Mouse (Mus musculus) v-Abl transformed pro-B cells (cell line): ENCODE measurements around the gene Fam124a.
"Not testable (repeated sequence)": the region's sequence is repeated elsewhere in the genome, so short reads cannot be mapped to it uniquely, and the experiment has no call there.

Source experiments
- in situ Hi-C, 2 experiments: fragments of 400-800 bp; cut with MboI; formaldehyde crosslinking; loops; one replicate each; pipeline ENCODE4 v1.15.1; 2025; ENCODE audit not compliant: unreplicated experiment in 2 of 2

Fam124a gene

DNA sequence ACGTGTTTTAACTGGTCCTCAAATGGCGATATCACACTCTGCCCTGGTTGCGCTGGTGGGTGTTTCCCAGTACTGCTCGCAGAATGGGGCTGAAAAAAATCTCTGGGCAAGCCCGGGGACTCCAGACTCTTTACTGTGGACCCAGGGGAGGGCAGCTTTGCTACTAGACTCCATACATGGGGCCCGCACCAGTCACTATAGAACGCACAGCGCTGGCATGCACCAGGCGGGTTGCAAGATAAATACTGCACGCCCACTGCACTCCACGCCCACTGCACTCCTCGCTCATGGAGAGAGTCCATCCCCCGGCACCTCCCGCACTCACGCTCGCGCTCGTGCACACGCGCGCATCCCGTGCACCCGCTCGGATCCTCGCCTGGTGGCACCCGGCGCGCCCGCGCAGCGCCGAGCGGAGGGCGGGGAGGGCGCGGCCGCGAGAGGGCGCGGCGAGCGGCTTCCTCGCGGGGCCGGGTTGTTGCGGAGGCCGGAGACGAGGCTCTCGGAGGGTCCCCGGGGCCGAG, at the start of gene Fam124a:
Gene Fam124a, plus strand, starts transcription at position 429 of the 521 bp plus-strand sequence.
- in situ Hi-C loops = no loop called here

- in situ Hi-C loops = loop anchor here (25.0 kb wide), 2 partner anchors 281 to 306 kb away; no protein-coding TSS in a partner anchor
Observed at GRCm38 (mm10) chr14:62506261-62506660, 49.3 kb upstream of the Fam124a start.

GRCm38 (mm10) chr14:62509350-62509749, 46.2 kb upstream of the Fam124a start:
- in situ Hi-C loops = loop anchor here (25.0 kb wide), 2 partner anchors 278 to 303 kb away; no protein-coding TSS in a partner anchor

- in situ Hi-C loops = loop anchor here (25.0 kb wide), 2 partner anchors 274 to 299 kb away; no protein-coding TSS in a partner anchor
Observed at GRCm38 (mm10) chr14:62512845-62513244, 42.7 kb upstream of the Fam124a start.

DNA sequence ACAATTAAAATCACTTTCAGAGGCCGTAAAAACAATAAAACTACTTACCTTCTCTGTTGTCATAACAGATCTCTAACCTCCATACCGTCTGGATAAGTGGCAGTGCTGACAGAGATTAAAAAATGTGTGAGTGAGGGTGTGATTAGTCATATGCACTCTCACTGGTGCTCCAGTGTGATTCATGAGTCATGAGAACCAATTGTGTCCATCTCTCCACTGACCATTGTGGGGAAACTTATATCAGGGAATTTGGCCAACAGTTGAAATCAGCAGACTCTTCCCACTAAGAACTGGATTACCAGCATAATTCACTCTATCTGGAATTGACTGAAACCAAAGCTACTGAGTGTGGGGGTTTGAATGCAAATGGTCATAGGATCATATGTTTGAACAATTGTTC, 24.6 kb upstream of the Fam124a start:
- in situ Hi-C loops = no loop called here

DNA sequence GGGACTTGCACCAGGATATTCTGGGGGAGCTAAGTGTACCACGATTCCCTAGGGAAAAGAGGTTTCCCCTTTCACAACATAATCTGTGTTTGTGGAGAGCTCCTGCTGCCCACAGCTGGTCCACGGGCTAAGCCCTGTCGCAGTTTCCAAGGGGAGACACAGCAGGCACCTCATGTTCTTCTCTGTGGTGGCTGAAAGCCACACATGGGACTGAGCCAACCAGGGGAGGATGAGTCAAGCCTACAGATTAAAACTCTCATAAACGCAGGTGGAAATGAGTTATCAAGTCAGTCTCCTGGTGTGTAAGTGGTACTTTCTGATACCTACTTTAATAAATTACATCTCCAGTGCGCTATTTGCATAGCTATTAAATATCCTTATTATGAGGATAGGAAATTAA, 19.4 kb upstream of the Fam124a start:
- in situ Hi-C loops = no loop called here

DNA sequence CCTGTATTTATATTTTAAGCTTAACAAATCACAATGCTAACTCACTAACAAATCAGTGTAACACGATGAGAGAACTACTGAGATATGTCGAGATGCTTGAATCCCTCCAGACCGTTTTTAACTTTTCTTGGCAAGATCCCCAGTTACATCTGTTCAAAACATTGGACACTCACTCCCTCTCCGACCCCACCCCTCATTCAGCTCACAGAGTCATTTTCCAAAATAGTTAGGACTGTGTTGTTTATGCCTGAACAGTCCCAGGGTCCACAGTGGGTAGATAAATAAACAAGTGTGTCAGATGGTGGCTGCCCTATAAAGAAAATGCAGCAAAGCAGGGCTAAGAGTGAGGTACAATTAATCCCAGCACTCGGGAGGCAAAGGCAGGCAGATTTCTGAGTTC, 18.5 kb upstream of the Fam124a start:
- in situ Hi-C loops = no loop called here

DNA sequence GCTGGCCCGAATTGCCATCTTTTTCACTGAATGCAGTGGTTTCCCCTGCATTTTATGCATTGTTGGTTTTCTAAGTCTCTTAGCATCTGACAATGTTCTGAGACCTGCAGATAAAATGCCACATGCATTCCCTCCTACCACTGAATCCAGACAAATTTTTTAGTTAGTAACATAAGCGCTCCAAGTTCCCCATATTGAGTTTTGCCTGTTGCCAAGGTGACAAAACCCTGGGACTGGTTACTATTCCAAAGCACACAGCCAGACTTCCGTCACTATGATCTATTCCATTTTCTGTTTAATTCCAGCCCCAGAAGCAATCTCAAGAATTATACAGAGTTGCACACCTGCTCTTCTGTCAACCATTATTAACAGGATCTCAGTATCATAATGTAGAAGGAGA, 15.7 kb upstream of the Fam124a start:
- in situ Hi-C loops = no loop called here

DNA sequence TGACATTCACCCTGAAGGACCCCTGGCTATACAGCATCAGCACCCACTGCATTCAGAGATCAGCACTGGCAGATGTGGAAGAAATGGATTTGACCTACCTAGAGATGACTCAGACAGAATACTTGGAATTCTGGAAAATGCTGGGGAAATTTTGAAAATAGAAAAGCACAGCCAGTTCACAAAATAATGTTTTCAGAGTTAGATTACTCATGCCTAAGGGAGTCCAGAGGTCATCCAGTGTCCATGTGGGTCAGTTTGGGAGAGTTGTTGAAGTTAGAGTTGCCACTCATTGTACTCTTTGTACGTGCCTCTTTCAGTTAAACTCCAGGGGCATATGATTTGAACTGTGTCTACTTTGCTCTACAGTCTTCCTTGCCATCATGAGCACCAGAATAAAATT, 13.8 kb upstream of the Fam124a start:
- in situ Hi-C loops = no loop called here

DNA sequence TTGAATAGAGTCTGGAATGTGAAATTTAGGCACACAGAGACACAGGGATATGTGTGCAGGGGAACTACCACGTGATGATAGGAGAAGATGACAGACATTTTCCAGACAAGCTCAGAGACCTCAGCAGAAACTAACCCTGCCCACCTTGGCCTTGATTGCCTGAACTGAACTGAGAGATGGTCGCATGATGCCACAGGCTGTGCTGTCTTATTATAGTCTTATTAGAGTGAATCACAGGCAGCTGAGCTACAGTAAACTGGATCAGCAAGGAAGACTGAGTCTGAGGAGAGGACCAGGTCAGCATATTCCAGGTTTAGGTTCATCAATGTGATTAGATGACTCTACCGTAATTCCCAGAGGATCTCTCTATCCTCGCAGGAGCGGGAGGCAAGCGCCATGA, 9.2 kb upstream of the Fam124a start:
- in situ Hi-C loops = no loop called here

DNA sequence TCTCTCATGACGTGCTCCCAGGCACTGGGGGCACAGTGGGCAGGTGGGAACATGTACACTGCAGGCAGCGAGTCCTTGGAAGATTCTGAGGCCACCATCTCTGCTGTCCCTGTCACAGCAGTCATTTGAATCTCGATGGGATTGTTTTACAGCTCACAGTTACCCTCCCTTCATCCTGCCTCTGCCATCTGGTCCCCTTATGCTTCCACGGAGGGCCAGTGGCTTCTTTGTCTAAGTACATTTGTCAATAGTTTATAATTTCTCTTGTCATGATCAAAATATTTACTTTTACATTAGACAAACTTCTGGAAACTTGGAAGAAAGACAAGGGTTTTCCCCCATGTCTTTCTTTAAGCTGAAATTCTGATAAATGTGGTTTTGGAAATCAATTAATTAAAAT, 8.8 kb upstream of the Fam124a start:
- in situ Hi-C loops = no loop called here

GRCm38 (mm10) chr14:62550121-62550520, 5.4 kb upstream of the Fam124a start:
- in situ Hi-C loops = no loop called here

- in situ Hi-C loops = no loop called here
Observed at GRCm38 (mm10) chr14:62552771-62553170, 2.8 kb upstream of the Fam124a start.

GRCm38 (mm10) chr14:62553786-62554185, 1.8 kb upstream of the Fam124a start:
- in situ Hi-C loops = no loop called here

DNA sequence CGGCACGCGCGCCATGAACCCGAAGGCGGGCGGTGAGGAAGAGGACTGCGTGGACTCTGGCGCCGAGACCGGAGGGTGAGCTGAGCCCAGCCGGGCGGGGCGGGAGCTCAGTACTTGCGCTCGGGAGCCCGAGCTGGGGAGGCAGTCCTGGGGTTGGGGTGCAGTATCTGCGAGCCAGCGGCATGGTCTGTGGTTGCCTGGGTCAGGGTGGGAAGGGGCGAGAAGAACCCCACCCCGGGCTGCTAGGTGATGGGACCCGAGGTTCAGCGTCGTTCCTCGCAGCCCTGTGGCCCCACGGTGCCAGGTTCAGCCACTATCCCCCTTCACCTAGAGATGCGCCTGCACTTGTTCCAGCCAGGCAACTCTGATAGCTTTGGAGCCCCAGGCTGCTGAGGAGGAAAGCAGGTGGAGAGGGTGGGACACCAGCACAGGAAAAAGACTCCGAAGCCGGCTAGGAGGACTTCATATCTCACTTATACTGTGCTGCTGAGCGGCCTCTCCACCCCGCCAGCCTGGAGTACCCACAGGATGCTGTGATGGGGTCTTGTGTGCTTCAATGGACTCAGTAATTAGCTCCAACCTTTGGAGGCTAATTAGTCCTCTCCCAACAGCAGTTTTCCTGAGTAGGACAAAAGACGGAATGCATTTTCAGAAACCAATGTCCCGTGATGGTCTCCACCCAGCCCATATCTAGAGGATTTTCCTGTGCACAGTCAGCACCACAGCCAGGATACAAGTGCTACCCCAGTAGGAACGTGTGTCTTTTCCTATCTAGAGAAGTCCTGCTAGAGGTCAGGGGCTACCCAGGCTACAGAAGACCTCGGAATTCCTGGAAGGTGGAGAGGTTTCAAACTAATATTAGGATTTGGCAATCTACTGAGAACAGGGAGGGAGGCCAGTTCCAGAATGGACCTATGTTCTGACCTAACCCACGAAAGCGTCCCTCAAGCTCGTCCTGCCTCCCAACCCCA, 588 bp downstream of the Fam124a start:
- in situ Hi-C loops = no loop called here

DNA sequence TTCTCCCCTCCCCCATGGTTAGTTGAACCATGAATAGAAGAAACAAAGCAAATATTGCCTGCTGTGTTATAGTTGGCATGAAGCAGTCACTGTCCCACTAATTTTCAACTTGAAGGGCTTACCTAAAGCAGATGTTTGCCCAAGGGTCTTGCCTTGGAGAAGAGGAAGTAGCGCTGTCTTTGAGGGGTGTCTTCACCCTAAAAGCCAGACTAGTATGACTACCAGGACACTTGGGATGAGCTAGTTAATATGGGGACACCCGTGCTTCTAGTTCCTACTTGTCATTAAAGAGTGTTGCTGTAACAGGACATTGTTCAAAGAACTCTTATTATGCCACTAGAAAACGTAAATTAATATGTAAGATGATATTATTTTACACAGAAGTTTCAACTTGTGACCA, 1.6 kb downstream of the Fam124a start:
- in situ Hi-C loops = no loop called here

- in situ Hi-C loops = no loop called here
Observed at GRCm38 (mm10) chr14:62561875-62562748, 6.6 kb downstream of the Fam124a start.

DNA sequence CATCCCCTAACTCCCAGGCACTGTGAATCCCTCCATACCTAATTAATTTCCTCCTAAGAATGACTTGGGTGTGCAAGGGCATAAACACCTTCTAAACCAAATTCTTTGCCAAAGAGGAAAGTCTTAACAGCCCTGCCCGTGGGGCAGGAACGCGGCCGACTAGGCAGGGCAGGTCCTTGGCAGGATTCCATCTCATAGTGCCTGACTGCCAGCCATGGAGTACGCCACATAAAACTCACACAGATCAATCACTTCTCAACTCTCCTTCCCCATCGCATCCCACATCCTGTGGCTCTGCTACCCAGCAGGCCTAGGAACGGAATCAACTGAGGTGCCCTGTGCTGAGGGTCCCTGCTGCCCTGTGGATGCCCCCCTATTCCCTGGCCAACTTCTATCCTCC, 8.1 kb downstream of the Fam124a start:
- in situ Hi-C loops = no loop called here

DNA sequence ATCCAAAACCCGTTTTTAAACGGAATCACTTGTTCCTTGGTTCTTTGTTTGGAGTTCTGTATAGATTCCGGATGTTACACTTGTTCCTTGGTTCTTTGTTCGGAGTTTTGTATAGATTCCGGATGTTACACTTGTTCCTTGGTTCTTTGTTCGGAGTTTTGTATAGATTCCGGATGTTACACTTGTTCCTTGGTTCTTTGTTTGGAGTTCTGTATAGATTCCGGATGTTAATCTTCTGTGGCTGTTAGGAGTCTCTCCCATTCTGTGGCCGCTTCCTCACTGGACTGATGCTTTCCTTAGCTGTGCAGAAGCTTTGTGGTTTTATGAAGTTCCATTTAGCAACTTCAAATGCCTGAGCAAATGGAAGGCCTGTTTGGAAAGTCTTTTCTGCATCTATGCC, 11.3 kb downstream of the Fam124a start, which contains the start of gene Gm4131:
Gene Gm4131, minus strand, starts transcription at position 101 of the 400 bp plus-strand sequence.
- in situ Hi-C loops = not testable (repeated sequence)

GRCm38 (mm10) chr14:62569463-62569862, 13.9 kb downstream of the Fam124a start:
- in situ Hi-C loops = no loop called here

GRCm38 (mm10) chr14:62570299-62570698, 14.8 kb downstream of the Fam124a start:
- in situ Hi-C loops = no loop called here
